Mouse (Mus musculus): ENCODE results near the gene Ciart. TPM values are rescaled to one million over a fixed set of nuclear protein-coding genes. Genes with fewer than 3 reads are reported as not detected.

Gene Ciart
- total and polyA plus RNA-seq, 2 experiments, result 1.7 to 19.5 TPM

DNA sequence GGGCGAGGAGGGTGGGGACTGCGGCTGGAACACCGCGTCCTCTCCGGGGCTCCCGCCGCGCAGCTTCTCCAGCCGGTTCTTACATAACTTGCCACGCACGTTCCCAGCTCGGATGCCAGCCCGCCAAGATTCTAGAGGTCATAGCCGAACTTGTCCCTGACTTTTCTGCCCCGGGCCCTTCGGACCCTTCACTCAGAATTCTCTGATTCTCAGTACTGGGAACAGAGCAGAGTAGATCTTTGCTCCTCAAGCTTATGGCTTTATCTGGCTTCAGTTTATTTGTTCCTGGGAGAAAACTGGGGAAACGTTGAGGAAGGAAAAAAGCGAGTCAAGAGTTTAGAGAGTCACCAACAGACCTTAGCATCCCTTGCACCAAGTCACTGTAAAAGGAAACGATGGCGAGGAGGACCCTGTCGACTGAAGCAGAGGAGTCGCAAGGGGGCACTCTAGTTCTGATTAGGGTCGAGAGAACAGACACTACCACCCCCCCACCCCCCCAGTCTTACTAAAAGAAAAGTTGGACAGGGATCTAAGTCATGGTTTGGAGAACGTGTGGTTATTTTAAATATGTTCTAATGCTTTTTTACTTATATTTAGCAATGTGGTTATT, 870 bp upstream of the Ciart start:
- Histone ChIP-seq H3K79me2 (ENCODE audit: control insufficient read depth, insufficient read depth, low read length) (no peaks in the 10 kb centered on the region), H3K27me3 (ENCODE audit: control insufficient read depth, insufficient read depth, low read length) (no peaks in the 10 kb centered on the region), H3K4me3 (ENCODE audit: insufficient read depth, low read depth, low read length) (peak overlapping the region; percentile 57), H3K9ac (ENCODE audit: low read depth, low read length) (peak overlapping the region; percentile 76), H3K27ac (replicated peaks; ENCODE audit: insufficient read depth, low read depth, low read length) (peak overlapping the region; percentile 79), H3K4me1 (ENCODE audit: control insufficient read depth, insufficient read depth, low read length) (peaks cover 19% of the 10 kb centered on the region), H3K36me3 (ENCODE audit: control insufficient read depth, insufficient read depth, low read length) (peaks cover 5% of the 10 kb centered on the region; the same call in 1 of the 2 replicates)
- peak; percentile 64 for TF ChIP-seq CTCF (IDR thresholded peaks at IDR 0.05; ENCODE audit: low read depth, low read length)
- TF ChIP-seq POLR2A (IDR thresholded peaks at IDR 0.05; ENCODE audit: extremely low read depth, insufficient read depth, low read length), result no peak
- DNase-seq (ENCODE audit: extremely low read depth, low read depth, low spot score), result peak; percentile 60
- 1% methylated on average over 24 of the region's 24 CpGs for WGBS

DNA sequence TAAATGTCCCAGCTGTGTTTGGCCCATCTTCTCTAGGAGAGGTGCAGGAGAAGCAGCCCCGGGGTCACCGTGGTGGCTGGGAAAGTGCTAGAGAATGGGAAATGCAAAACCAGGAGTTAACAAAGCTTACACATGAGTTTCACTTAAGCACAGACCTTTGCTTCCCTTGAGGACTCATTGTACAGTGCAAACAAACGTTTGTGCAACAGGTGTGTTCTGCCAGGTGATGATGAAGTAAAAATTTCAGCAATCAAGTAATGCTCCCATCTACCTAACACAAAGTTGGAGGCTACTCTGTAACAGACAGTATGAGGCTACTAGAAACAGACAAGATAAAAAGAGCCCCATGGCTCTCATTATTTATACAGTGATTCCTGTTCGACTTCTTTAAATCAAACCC, 3.0 kb downstream of the Ciart start:
- peak overlapping the region; percentile 88 for H3K27ac ChIP-seq (replicated peaks; ENCODE audit: insufficient read depth, low read depth, low read length)
- peaks cover 8% of the 10 kb centered on the region for H3K4me1 ChIP-seq (ENCODE audit: control insufficient read depth, insufficient read depth, low read length)
- H3K9ac ChIP-seq (ENCODE audit: low read depth, low read length), result no peak overlapping the region
- H3K4me3 ChIP-seq (ENCODE audit: insufficient read depth, low read depth, low read length), result no peak overlapping the region
- peak; percentile 88 for DNase-seq (ENCODE audit: extremely low read depth, low read depth, low spot score)
- peaks cover 5% of the 10 kb centered on the region; the same call in 1 of the 2 replicates for H3K36me3 ChIP-seq (ENCODE audit: control insufficient read depth, insufficient read depth, low read length)
- no peaks in the 10 kb centered on the region for H3K27me3 ChIP-seq (ENCODE audit: control insufficient read depth, insufficient read depth, low read length)
- H3K79me2 ChIP-seq (ENCODE audit: control insufficient read depth, insufficient read depth, low read length), result peaks cover 5% of the 10 kb centered on the region; the same call in 1 of the 2 replicates
- TF ChIP-seq CTCF (IDR thresholded peaks at IDR 0.05; ENCODE audit: low read depth, low read length), result no peak
- TF ChIP-seq POLR2A (IDR thresholded peaks at IDR 0.05; ENCODE audit: extremely low read depth, insufficient read depth, low read length), result no peak
- 33% methylated on average over 4 of the region's 4 CpGs for WGBS

DNA sequence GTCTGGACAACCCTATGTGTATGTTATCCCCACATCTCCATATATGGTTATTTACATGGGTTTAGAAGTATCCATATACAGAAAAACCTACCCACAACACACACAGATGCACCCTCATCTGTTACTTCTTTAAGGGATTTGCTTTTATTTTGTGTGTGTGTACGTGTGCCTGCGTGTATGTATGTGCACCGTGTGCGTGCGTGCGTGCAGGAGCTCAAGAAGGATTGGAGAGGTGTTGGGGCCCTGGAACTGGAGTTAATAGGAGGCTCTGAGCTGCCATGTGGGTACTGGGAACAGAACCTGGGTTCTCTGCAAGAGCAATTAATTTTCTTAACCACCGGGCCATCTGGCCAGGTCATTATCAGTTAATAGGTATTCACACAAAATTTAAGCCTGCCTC, 10.0 kb downstream of the Ciart start:
- Histone ChIP-seq H3K27me3 (ENCODE audit: control insufficient read depth, insufficient read depth, low read length) (no peaks in the 10 kb centered on the region), H3K9ac (ENCODE audit: low read depth, low read length) (peak overlapping the region; percentile 25), H3K27ac (replicated peaks; ENCODE audit: insufficient read depth, low read depth, low read length) (peak overlapping the region; percentile 4; the same call in 1 of the 2 replicates), H3K4me3 (ENCODE audit: insufficient read depth, low read depth, low read length) (peak overlapping the region; percentile 83), H3K79me2 (ENCODE audit: control insufficient read depth, insufficient read depth, low read length) (peaks cover 16% of the 10 kb centered on the region; the same call in 1 of the 2 replicates), H3K36me3 (ENCODE audit: control insufficient read depth, insufficient read depth, low read length) (peaks cover 7% of the 10 kb centered on the region), H3K4me1 (ENCODE audit: control insufficient read depth, insufficient read depth, low read length) (peaks cover 5% of the 10 kb centered on the region)
- no peak for DNase-seq (ENCODE audit: extremely low read depth, low read depth, low spot score)
- TF ChIP-seq POLR2A (IDR thresholded peaks at IDR 0.05; ENCODE audit: extremely low read depth, insufficient read depth, low read length) (no peak), CTCF (IDR thresholded peaks at IDR 0.05; ENCODE audit: low read depth, low read length) (no peak)
- WGBS, result 40% methylated on average over 7 of the region's 7 CpGs

DNA sequence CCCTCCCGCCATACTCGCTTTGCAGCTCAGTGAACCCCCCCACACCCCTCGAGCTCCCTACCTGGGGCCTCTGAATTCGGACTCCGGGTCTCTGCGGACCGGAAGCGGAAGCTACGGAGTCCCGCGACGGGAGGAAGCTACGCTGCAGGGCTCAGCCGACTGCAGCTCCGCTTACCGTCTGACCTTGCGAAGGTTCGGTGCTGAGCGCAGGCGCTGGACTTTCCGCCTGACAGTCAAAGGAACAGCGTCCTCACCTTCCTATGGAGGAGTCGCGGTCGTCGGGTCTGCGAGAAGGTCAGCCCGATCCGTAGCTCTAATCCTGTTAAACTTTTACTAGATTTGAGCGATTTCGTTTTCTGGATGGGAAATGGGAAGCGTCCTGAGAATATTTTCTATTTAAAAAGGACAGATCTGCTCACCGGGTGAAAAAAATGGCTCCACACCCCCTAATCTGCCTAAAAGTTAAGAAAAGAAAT, 10.6 kb downstream of the Ciart start, which contains the start of gene Mrps21:
Gene Mrps21 (minus strand): TSS at position 128 of the 476 bp plus-strand sequence.
- H3K79me2 ChIP-seq (ENCODE audit: control insufficient read depth, insufficient read depth, low read length), result peaks cover 16% of the 10 kb centered on the region; the same call in 1 of the 2 replicates
- peaks cover 5% of the 10 kb centered on the region for H3K4me1 ChIP-seq (ENCODE audit: control insufficient read depth, insufficient read depth, low read length)
- peak within 1 kb of the TSS; percentile 83 for H3K4me3 ChIP-seq (ENCODE audit: insufficient read depth, low read depth, low read length)
- under 1% methylated on average over 33 of the region's 33 CpGs for WGBS
- H3K27me3 ChIP-seq (ENCODE audit: control insufficient read depth, insufficient read depth, low read length), result no peaks in the 10 kb centered on the region
- DNase-seq (ENCODE audit: extremely low read depth, low read depth, low spot score), result peak; percentile 90
- peak; percentile 81 for TF ChIP-seq POLR2A (IDR thresholded peaks at IDR 0.05; ENCODE audit: extremely low read depth, insufficient read depth, low read length)
- no peak for TF ChIP-seq CTCF (IDR thresholded peaks at IDR 0.05; ENCODE audit: low read depth, low read length)
- H3K9ac ChIP-seq (ENCODE audit: low read depth, low read length), result peak within 1 kb of the TSS; percentile 81
- peaks cover 7% of the 10 kb centered on the region for H3K36me3 ChIP-seq (ENCODE audit: control insufficient read depth, insufficient read depth, low read length)
- peak within 1 kb of the TSS; percentile 19 for H3K27ac ChIP-seq (replicated peaks; ENCODE audit: insufficient read depth, low read depth, low read length)

DNA sequence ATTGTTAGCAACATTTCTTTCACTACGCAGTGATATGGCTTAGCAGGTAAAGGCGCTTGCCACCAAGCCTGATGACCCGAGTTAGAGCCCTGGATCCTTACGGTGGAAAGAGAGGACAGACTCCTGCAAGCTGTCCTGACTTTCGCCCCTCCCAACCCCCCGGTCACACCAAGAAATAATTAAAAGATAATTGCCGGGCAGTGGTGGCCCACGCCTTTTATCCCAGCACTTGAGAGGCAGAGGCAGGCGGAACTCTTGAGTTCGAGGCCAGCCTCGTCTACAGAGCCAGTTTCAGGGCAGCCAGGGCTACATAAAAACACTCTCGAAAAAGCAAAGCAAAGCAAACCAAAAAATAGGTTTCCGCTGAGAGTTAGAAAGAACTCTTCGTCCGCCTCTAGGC, 11.1 kb downstream of the Ciart start:
- 3% methylated on average over 15 of the region's 15 CpGs for WGBS
- Histone ChIP-seq H3K4me1 (ENCODE audit: control insufficient read depth, insufficient read depth, low read length) (peaks cover 5% of the 10 kb centered on the region), H3K79me2 (ENCODE audit: control insufficient read depth, insufficient read depth, low read length) (peaks cover 16% of the 10 kb centered on the region; the same call in 1 of the 2 replicates), H3K4me3 (ENCODE audit: insufficient read depth, low read depth, low read length) (peak overlapping the region; percentile 83), H3K27me3 (ENCODE audit: control insufficient read depth, insufficient read depth, low read length) (no peaks in the 10 kb centered on the region), H3K27ac (replicated peaks; ENCODE audit: insufficient read depth, low read depth, low read length) (peak overlapping the region; percentile 19), H3K36me3 (ENCODE audit: control insufficient read depth, insufficient read depth, low read length) (peaks cover 7% of the 10 kb centered on the region), H3K9ac (ENCODE audit: low read depth, low read length) (peak overlapping the region; percentile 81)
- DNase-seq (ENCODE audit: extremely low read depth, low read depth, low spot score), result no peak
- TF ChIP-seq POLR2A (IDR thresholded peaks at IDR 0.05; ENCODE audit: extremely low read depth, insufficient read depth, low read length), result no peak
- TF ChIP-seq CTCF (IDR thresholded peaks at IDR 0.05; ENCODE audit: low read depth, low read length), result no peak

DNA sequence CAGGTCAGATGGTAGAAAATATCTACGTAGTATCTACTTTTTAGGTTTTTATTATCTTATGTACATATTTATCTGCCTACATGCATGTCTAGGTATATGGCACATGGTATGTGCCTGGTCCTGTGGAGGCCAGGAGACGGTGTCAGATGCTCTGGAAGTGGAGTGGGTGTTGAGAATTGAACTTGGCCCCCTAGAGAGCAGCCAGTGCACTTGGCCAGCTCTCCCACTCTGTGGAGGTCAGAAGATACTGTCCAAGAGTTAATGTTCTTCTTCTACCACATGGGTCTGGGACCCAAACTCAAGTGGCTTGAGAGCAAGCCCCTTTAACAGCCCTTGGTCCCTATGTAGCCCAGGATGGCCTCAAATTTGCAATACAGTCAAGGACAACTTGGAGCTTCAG, 14.6 kb downstream of the Ciart start:
- DNase-seq (ENCODE audit: extremely low read depth, low read depth, low spot score), result no peak
- peaks cover 10% of the 10 kb centered on the region for H3K36me3 ChIP-seq (ENCODE audit: control insufficient read depth, insufficient read depth, low read length)
- H3K27me3 ChIP-seq (ENCODE audit: control insufficient read depth, insufficient read depth, low read length), result no peaks in the 10 kb centered on the region
- H3K27ac ChIP-seq (replicated peaks; ENCODE audit: insufficient read depth, low read depth, low read length), result no peak overlapping the region
- peaks cover 11% of the 10 kb centered on the region; the same call in 1 of the 2 replicates for H3K79me2 ChIP-seq (ENCODE audit: control insufficient read depth, insufficient read depth, low read length)
- peaks cover 12% of the 10 kb centered on the region for H3K4me1 ChIP-seq (ENCODE audit: control insufficient read depth, insufficient read depth, low read length)
- H3K4me3 ChIP-seq (ENCODE audit: insufficient read depth, low read depth, low read length), result no peak overlapping the region
- 87% methylated on average over 2 of the region's 2 CpGs for WGBS
- TF ChIP-seq POLR2A (IDR thresholded peaks at IDR 0.05; ENCODE audit: extremely low read depth, insufficient read depth, low read length), result no peak
- TF ChIP-seq CTCF (IDR thresholded peaks at IDR 0.05; ENCODE audit: low read depth, low read length), result no peak
- no peak overlapping the region for H3K9ac ChIP-seq (ENCODE audit: low read depth, low read length)

Measured in liver, adult 2 months (tissue).